Mouse (Mus musculus) bone marrow macrophage, adult 2 months (primary cell): ENCODE results near the gene Ugt1a10.
"Not testable (repeated sequence)": the region's sequence is repeated elsewhere in the genome, so short reads cannot be mapped to it uniquely, and the experiment has no call there.

Experiments used
- CTCF ChIP-seq: IDR thresholded peaks from 2 replicates; pipeline ENCODE4 v1.5.1; 2012; ENCODE audit warnings: low read depth, mild to moderate bottlenecking, low read length, moderate library complexity
- POLR2A ChIP-seq: IDR thresholded peaks from 2 replicates; pipeline ENCODE4 v1.6.1; 2012; ENCODE audit warnings: mild to moderate bottlenecking, low read depth, low read length, borderline replicate concordance

- not testable (repeated sequence) for TF ChIP-seq CTCF, POLR2A
These were observed 39.1 kb downstream of the Ugt1a10 start for GRCm38 (mm10) chr1:88094270-88094676.
